Mouse (Mus musculus) midbrain, embryonic 13.5 days (tissue): ENCODE results near the gene Gm43638. TPM values are rescaled to one million over a fixed set of nuclear protein-coding genes. Genes with fewer than 3 reads are reported as not detected.
"Not testable (repeated sequence)": the region's sequence is repeated elsewhere in the genome, so short reads cannot be mapped to it uniquely, and the experiment has no call there.

Source experiments
- ATAC-seq: fragments of 200-750 bp; cut with Nextera tagmentation; 2 replicates; pipeline ENCODE4 v1.8.0; 2017; ENCODE audit warnings: mild to moderate bottlenecking, moderate TSS enrichment, moderate library complexity
- H3K27ac ChIP-seq: fragments of 300-500 bp; sonication (generic); 2 replicates; pipeline ENCODE4 v1.5.1; 2015; ENCODE audit warnings: inconsistent platforms, mild to moderate bottlenecking, moderate library complexity
- H3K27me3 ChIP-seq: fragments of 300-500 bp; sonication (generic); 2 replicates; pipeline ENCODE4 v1.6.1; 2015; ENCODE audit warnings: mild to moderate bottlenecking, inconsistent platforms
- H3K36me3 ChIP-seq: fragments of 300-500 bp; sonication (generic); 2 replicates; pipeline ENCODE4 v1.6.1; 2015; ENCODE audit warnings: mild to moderate bottlenecking, inconsistent platforms
- H3K4me1 ChIP-seq: fragments of 300-500 bp; sonication (generic); replicated peaks from 2 replicates; pipeline ENCODE4 v1.6.1; 2015; ENCODE audit warnings: inconsistent platforms
- H3K4me2 ChIP-seq: fragments of 300-500 bp; sonication (generic); replicated peaks from 2 replicates; pipeline ENCODE4 v1.6.1; 2015; ENCODE audit warnings: moderate library complexity, mild to moderate bottlenecking, inconsistent platforms
- H3K4me3 ChIP-seq: fragments of 300-500 bp; sonication (generic); replicated peaks from 2 replicates; pipeline ENCODE4 v1.5.1; 2015; ENCODE audit warnings: mild to moderate bottlenecking, inconsistent platforms
- H3K9ac ChIP-seq: fragments of 300-500 bp; sonication (generic); replicated peaks from 2 replicates; pipeline ENCODE4 v1.6.1; 2015; ENCODE audit warnings: mild to moderate bottlenecking, inconsistent platforms
- H3K9me3 ChIP-seq: fragments of 300-500 bp; sonication (generic); 2 replicates; pipeline ENCODE4 v1.6.1; 2016; ENCODE audit warnings: mild to moderate bottlenecking, inconsistent platforms
- WGBS: fragments of 180-500 bp; shearing (Covaris S2); methylation state at CpG from one replicate; pipeline ENCODE4 v1.1.7; 2015; 5-methylcytosine and 5-hydroxymethylcytosine counted together
- polyA plus RNA-seq: library from polyadenylated mRNA; unstranded; fragments of >200 nt; fragmentation: Nextera tagmentation; extraction: Ambion mirVana; gene quantifications from 2 replicates; pipeline ENCODE4 v1.2.1, GENCODE M21; 2015

Gm43638 gene
- polyA plus RNA-seq: not detected in 2 replicates

GRCm38 (mm10) chr5:87486706-87487105 is at the start of gene Gm43638:
Gm43638 (minus strand) TSS chr5:87486806.
- H3K4me1 ChIP-seq, H3K4me2 ChIP-seq, H3K4me3 ChIP-seq, H3K9ac ChIP-seq, H3K27me3 ChIP-seq, H3K9me3 ChIP-seq, H3K27ac ChIP-seq, H3K36me3 ChIP-seq, ATAC-seq: not testable (repeated sequence)
- WGBS: 94% methylated on average over 1 of the region's 1 CpGs

DNA sequence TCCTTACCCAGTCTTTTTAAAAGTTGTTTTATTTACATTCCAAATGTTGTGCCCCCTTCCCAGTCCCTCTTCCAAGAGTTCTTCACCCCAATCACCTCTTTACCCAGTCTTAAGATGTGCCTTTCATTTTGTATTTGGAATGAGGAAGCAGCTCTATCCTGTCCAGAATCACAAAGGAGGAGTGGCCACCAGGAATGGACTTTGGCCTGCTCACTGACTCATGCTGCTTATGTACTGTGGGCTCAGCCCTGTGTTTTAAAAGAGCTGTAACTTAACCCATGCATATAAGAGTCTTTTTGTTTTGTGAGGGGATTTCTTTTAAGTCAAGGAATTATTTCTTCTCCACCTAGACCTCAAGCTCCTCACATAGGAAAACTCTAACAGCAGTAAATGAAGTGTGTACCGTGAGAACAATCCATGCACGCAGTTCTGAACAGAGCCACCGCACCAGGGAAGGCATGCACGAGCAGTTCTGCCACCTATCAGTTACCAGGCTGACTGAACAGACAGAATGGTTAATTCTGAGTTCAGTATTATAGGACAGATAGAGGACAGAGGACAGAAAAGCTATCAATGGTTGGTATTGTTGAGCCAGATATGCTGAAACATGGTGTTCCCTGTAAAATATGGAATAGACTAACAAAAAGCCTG is 49.5 kb upstream of the Gm43638 start:
- H3K36me3 ChIP-seq: no peaks in the 10 kb centered on the region
- no peak overlapping the region for H3K4me2 ChIP-seq
- 39% methylated on average over 4 of the region's 4 CpGs for WGBS
- no peak overlapping the region for H3K27ac ChIP-seq
- H3K27me3 ChIP-seq: no peaks in the 10 kb centered on the region
- H3K9me3 ChIP-seq: no peaks in the 10 kb centered on the region
- no peak for ATAC-seq
- H3K4me1 ChIP-seq: no peaks in the 10 kb centered on the region
- no peak overlapping the region for H3K4me3 ChIP-seq
- H3K9ac ChIP-seq: no peak overlapping the region

GRCm38 (mm10) chr5:87532288-87532687 is 45.7 kb upstream of the Gm43638 start:
- no peaks in the 10 kb centered on the region for H3K4me1 ChIP-seq
- ATAC-seq: no peak
- WGBS: 71% methylated on average over 2 of the region's 2 CpGs
- no peaks in the 10 kb centered on the region for H3K27me3 ChIP-seq
- no peaks in the 10 kb centered on the region for H3K36me3 ChIP-seq
- no peak overlapping the region for H3K27ac ChIP-seq
- no peak overlapping the region for H3K9ac ChIP-seq
- no peak overlapping the region for H3K4me2 ChIP-seq
- H3K9me3 ChIP-seq: no peaks in the 10 kb centered on the region
- H3K4me3 ChIP-seq: no peak overlapping the region

DNA sequence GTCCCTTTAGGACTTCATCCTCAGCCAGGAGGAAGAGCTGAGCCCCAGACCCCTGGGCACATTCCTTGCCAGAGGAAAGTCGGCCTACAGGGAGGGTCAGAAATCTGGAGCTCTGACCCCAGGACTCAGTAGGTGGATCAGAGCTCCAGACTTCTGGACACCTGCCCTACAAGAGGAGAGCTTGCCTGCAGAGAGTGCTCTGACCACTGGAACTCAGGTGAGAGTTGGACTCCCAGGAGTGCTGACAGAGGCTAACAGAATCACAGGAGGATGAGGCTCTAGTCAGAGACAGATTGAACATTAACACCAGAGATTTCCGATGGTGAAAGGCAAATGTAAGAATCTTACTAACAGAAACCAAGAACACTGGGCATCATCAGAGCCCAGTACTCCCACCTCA is 37.0 kb upstream of the Gm43638 start:
- H3K4me1 ChIP-seq, H3K9me3 ChIP-seq, H3K9ac ChIP-seq, H3K36me3 ChIP-seq, H3K4me3 ChIP-seq, H3K27me3 ChIP-seq, H3K4me2 ChIP-seq, H3K27ac ChIP-seq, ATAC-seq: not testable (repeated sequence)
- 87% methylated on average over 2 of the region's 2 CpGs for WGBS

DNA sequence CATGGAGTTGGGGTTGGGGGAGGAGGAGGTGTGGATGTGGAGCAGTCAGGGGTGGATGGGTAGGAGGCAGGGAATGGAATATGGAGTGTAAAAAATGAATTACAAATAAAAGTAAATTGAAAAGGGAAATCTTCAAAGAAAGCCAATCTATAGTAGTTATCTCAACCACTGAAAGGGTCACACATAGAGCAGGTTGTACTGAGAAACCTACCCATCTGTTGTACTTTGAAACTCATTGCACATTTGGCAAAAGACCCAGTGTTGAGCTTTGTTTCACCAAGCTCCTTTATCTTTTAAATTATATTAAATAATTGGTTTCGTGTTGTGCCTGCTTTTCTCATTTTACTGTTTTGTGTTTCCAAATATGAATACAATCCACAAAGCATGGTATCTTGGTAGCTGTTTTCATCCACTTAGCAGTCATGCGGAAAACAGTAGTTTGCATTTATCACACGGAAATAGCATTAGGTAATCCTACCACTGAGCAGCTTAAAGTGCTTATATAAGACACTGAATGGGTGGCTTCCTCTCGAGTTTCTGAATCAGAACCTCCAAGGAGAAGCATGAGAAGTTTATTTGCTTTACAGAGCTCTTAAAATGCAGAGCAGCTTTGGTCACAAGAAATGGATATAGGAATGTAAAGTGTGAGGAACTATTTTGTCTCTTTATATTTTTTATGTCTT is 19.3 kb upstream of the Gm43638 start:
- Histone ChIP-seq H3K27me3 (no peaks in the 10 kb centered on the region), H3K36me3 (no peaks in the 10 kb centered on the region), H3K4me1 (no peaks in the 10 kb centered on the region), H3K9me3 (no peaks in the 10 kb centered on the region), H3K27ac (no peak overlapping the region), H3K4me2 (no peak overlapping the region), H3K4me3 (no peak overlapping the region), H3K9ac (no peak overlapping the region)
- WGBS: 54% methylated on average over 4 of the region's 4 CpGs
- ATAC-seq: no peak

DNA sequence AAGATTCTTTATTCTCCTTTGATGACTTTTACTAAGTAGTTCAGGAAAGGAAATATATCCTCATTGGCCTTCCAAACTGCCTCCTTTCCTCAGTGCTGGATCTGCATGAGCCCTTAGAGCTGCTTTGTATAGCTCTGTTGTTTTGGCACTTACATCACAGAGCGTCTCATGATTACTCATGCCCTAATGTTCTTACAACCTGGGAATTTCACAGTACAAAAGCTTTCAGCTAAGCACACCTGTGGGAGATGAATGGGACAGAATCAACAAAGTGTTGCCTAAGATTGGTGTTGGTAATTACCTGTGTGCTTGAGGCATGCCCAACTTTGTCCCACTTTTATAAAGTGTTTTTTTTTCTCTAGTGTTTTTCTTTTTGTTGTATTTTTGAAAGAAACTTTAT is 16.1 kb upstream of the Gm43638 start:
- no peak overlapping the region for H3K27ac ChIP-seq
- H3K4me2 ChIP-seq: no peak overlapping the region
- H3K36me3 ChIP-seq: no peaks in the 10 kb centered on the region
- H3K9ac ChIP-seq: no peak overlapping the region
- no peak overlapping the region for H3K4me3 ChIP-seq
- no peaks in the 10 kb centered on the region for H3K4me1 ChIP-seq
- WGBS: 69% methylated on average over 1 of the region's 1 CpGs
- ATAC-seq: no peak
- H3K27me3 ChIP-seq: no peaks in the 10 kb centered on the region
- H3K9me3 ChIP-seq: no peaks in the 10 kb centered on the region

DNA sequence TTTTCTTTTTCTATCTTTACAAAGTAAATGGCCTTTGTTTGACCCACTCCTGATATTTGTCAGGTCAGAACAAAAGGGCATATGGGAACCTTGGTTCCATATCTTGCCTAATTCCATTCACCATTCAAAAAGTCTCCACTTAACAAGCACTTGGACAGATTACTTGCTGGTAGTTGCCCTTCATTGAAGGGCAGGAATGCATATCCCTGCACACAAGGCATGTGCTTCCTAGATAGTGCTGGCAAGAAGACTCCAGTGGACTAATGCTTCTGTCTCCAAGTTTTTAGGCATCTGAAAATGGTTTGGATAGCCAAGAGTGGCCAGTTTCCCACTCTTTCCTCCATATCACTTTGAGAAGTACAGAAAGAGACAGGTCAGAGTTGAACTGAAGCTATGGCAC is 12.7 kb upstream of the Gm43638 start:
- Histone ChIP-seq H3K4me1 (no peaks in the 10 kb centered on the region), H3K4me3 (no peak overlapping the region), H3K27me3 (no peaks in the 10 kb centered on the region), H3K9me3 (no peaks in the 10 kb centered on the region), H3K27ac (no peak overlapping the region), H3K36me3 (no peaks in the 10 kb centered on the region), H3K9ac (no peak overlapping the region), H3K4me2 (no peak overlapping the region)
- ATAC-seq: no peak

DNA sequence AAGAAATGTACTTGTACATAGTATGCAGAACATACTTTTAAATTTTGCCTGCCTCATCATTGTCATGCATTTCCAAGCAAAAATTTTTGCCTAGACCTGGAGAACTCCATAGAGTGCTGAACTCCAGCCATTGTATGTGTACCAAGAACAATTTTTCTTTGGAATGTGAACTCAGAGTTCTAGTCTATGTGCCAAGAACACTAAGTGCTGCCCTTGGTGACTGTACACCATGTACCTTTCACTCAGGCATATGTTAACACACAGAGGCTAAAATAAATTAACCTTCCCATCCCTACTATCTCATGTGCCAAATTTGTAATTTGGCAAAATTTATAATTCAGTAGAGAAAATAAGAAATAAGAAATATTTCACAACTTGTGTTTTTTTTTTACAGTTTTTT is 12.3 kb upstream of the Gm43638 start:
- Histone ChIP-seq H3K27me3 (no peaks in the 10 kb centered on the region), H3K36me3 (no peaks in the 10 kb centered on the region), H3K27ac (no peak overlapping the region), H3K9ac (no peak overlapping the region), H3K4me3 (no peak overlapping the region), H3K9me3 (no peaks in the 10 kb centered on the region), H3K4me1 (no peaks in the 10 kb centered on the region), H3K4me2 (no peak overlapping the region)
- no peak for ATAC-seq

DNA sequence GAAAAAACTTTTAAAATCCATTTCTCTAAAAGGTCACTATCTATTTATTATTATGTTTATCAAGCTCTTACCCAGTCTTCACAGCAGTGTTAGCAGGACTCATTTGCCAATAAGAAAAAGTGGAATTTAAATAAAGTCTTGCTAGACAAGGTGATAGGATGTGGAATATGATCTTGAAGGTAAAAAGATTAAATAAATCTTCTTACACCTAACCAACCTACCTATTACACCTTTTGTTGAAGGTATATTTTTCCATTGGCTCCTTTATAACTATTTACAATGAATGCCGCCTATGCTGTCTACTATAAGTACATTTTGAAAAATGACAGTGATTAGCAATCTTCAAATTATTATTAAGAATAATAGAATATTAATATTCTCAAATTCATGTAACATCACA is 4.2 kb upstream of the Gm43638 start, which contains the start of gene Ugt2a1:
Ugt2a1 (minus strand) TSS at position 101 of the 400 bp plus-strand sequence.
- H3K9ac ChIP-seq: no peak within 1 kb of the TSS
- 90% methylated on average over 1 of the region's 1 CpGs for WGBS
- ATAC-seq: no peak
- H3K27ac ChIP-seq: no peak within 1 kb of the TSS
- H3K27me3 ChIP-seq: no peaks in the 10 kb centered on the region
- H3K36me3 ChIP-seq: no peaks in the 10 kb centered on the region
- H3K9me3 ChIP-seq: no peaks in the 10 kb centered on the region
- no peak within 1 kb of the TSS for H3K4me3 ChIP-seq
- H3K4me2 ChIP-seq: no peak within 1 kb of the TSS
- H3K4me1 ChIP-seq: no peaks in the 10 kb centered on the region

DNA sequence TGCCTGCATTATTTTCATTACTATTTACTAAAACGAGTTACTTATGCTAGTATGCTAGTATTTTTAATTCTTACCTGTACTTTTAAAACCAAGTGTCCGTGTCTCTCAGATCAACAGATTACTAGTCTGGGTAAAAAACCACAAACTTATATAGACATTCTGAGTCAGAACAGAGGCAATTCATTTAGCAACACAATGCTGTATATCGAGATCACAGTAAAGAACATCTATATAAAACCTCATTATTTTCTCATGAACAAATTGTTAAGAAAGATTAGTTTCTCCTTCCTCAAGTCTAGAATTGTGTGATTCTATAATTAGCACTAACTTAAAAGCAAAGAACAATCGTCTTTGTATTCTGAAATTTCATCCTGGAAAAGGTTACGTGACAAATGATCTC is 4.4 kb downstream of the Gm43638 start, which contains the start of gene Ugt2a2:
Ugt2a2 (minus strand) TSS at position 101 of the 400 bp plus-strand sequence.
- Histone ChIP-seq H3K4me3 (no peak within 1 kb of the TSS), H3K4me1 (no peaks in the 10 kb centered on the region), H3K27ac (no peak within 1 kb of the TSS), H3K36me3 (no peaks in the 10 kb centered on the region), H3K9ac (no peak within 1 kb of the TSS), H3K9me3 (no peaks in the 10 kb centered on the region), H3K4me2 (no peak within 1 kb of the TSS), H3K27me3 (no peaks in the 10 kb centered on the region)
- no peak for ATAC-seq
- 89% methylated on average over 5 of the region's 5 CpGs for WGBS

- WGBS: 7% methylated on average over 1 of the region's 1 CpGs
- no peaks in the 10 kb centered on the region for H3K36me3 ChIP-seq
- H3K4me1 ChIP-seq: no peaks in the 10 kb centered on the region
- no peak overlapping the region for H3K4me3 ChIP-seq
- H3K9me3 ChIP-seq: no peaks in the 10 kb centered on the region
- no peak overlapping the region for H3K9ac ChIP-seq
- no peak overlapping the region for H3K27ac ChIP-seq
- H3K4me2 ChIP-seq: no peak overlapping the region
- ATAC-seq: no peak
- no peaks in the 10 kb centered on the region for H3K27me3 ChIP-seq
Measured at GRCm38 (mm10) chr5:87458810-87459209, 27.8 kb downstream of the Gm43638 start.

GRCm38 (mm10) chr5:87457701-87458100 is 28.9 kb downstream of the Gm43638 start:
- no peaks in the 10 kb centered on the region for H3K9me3 ChIP-seq
- H3K9ac ChIP-seq: no peak overlapping the region
- H3K27ac ChIP-seq: no peak overlapping the region
- ATAC-seq: no peak
- no peak overlapping the region for H3K4me2 ChIP-seq
- no peaks in the 10 kb centered on the region for H3K27me3 ChIP-seq
- no peaks in the 10 kb centered on the region for H3K36me3 ChIP-seq
- no peaks in the 10 kb centered on the region for H3K4me1 ChIP-seq
- H3K4me3 ChIP-seq: no peak overlapping the region
